20 mouse cellular contexts compared by ENCODE assay signal in the genomic region with DNA sequence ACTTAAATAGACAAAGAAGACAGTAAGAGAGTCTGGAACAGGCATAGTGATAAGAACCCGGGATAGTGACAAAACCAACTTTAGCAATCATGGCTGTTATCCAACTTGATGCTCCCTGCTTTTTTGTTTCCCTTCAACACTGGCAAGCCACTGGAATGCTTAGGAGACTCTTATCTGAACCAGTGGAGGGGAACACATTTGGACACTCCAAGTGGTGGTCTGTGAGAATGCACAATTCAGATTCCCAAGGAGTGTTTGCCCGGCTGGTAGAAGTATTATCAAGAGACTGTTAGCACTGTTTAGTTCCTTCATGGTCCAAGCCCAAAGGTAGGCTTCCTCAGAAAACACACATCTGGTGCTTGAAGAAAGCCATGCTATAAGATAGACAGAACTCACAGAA.
DNase-seq lines count a peak whose midpoint lies in the region; ATAC-seq and TF ChIP-seq lines count a peak whose summit lies in the region.
"Had no signal": no experiment of that assay in that cellular context is flagged by ENCODE, and none has a peak within 500 bp of the region (broad histone marks: within the 10 kb centered on the region; RNA-seq: fewer than 3 reads in every experiment).

No protein-coding gene starts in this region.

- no peaks in the 10 kb centered on the region for H3K36me3 ChIP-seq in hindbrain, embryonic 10.5 days
- no peaks in the 10 kb centered on the region for H3K36me3 ChIP-seq in hindbrain, embryonic 14.5 days (replicated peaks; ENCODE audit: control insufficient read depth, insufficient read depth)
- H3K36me3 ChIP-seq: embryonic facial prominence, embryonic 15.5 days; forebrain, embryonic 10.5 days; G1E; heart, embryonic 10.5 days; midbrain, embryonic 10.5 days; neural tube, embryonic 15.5 days had no signal

- 56% methylated on average over 2 of the region's 2 CpGs for WGBS in hindbrain, embryonic 10.5 days
- 35% methylated on average over 2 of the region's 2 CpGs for WGBS in hindbrain, embryonic 14.5 days

- H3K4me1 ChIP-seq in hindbrain, embryonic 10.5 days (replicated peaks): peaks cover 5% of the 10 kb centered on the region
- H3K4me1 ChIP-seq in hindbrain, embryonic 14.5 days (replicated peaks; ENCODE audit: control insufficient read depth, insufficient read depth, low read length): peaks cover 4% of the 10 kb centered on the region; the same call in 1 of the 2 replicates
- H3K4me1 ChIP-seq: embryonic facial prominence, embryonic 15.5 days; heart, embryonic 10.5 days; midbrain, embryonic 10.5 days; neural tube, embryonic 15.5 days had no signal

- no peak overlapping the region for H3K9ac ChIP-seq in hindbrain, embryonic 14.5 days
- H3K9ac ChIP-seq: embryonic facial prominence, embryonic 15.5 days; liver, postnatal 0 days; neural tube, embryonic 15.5 days had no signal

- ATAC-seq in hindbrain, embryonic 14.5 days (ENCODE audit: low FRiP score): no peak
- ATAC-seq in Patski: peak; percentile 99
- no peak for ATAC-seq in cerebellum, adult (ENCODE audit: insufficient number of reproducible peaks, low FRiP score, low TSS enrichment)
- ATAC-seq: liver, postnatal 0 days had no signal

- peak; percentile 9 for DNase-seq in hindbrain, embryonic 10.5 days (ENCODE audit: low spot score)
- no peak for DNase-seq in hindbrain, embryonic 14.5 days (ENCODE audit: low spot score)
- no peak for DNase-seq in layer of hippocampus, adult 2 months (ENCODE audit: low spot score in 2 of 2)
- no peak for DNase-seq in layer of hippocampus, postnatal 36 days
- no peak for DNase-seq in Patski (ENCODE audit: low read depth, low spot score)
- peak; percentile 60 for DNase-seq in retina, postnatal 1 day
- DNase-seq: adrenal gland, adult 8-10 months; cerebellum, adult 8-10 months; heart, postnatal 36 days; liver; liver, postnatal 0 days; lung, postnatal 36 days had no signal

- H3K4me3 ChIP-seq in hindbrain, embryonic 10.5 days: no peak overlapping the region
- H3K4me3 ChIP-seq in hindbrain, embryonic 14.5 days (replicated peaks; ENCODE audit: low read length): no peak overlapping the region
- H3K4me3 ChIP-seq in layer of hippocampus, adult 2 months: no peak overlapping the region
- H3K4me3 ChIP-seq: embryonic facial prominence, embryonic 15.5 days; forebrain, embryonic 10.5 days; heart, embryonic 10.5 days; midbrain, embryonic 10.5 days; myocyte; neural tube, embryonic 15.5 days had no signal

- in situ Hi-C loops in Patski (cut with MboI; ENCODE audit: low pct_unique_long_range_greater_than_20kb): no loop called here

- POLR2A ChIA-PET in Patski (lab: Charles Lee): no interaction called here

- TF ChIP-seq CTCF in layer of hippocampus, adult 2 months (conservative IDR thresholded peaks at IDR 0.05): peak; percentile 33
- TF ChIP-seq CTCF in Patski (IDR thresholded peaks at IDR 0.05): peak; percentile 49

- no peaks in the 10 kb centered on the region for H3K9me3 ChIP-seq in hindbrain, embryonic 10.5 days
- no peaks in the 10 kb centered on the region for H3K9me3 ChIP-seq in hindbrain, embryonic 14.5 days (ENCODE audit: control insufficient read depth, low read length)
- H3K9me3 ChIP-seq: embryonic facial prominence, embryonic 15.5 days; forebrain, embryonic 10.5 days; heart, embryonic 10.5 days; midbrain, embryonic 10.5 days; neural tube, embryonic 15.5 days had no signal

- H3K27me3 ChIP-seq in hindbrain, embryonic 10.5 days (ENCODE audit: insufficient read depth, poor library complexity, severe bottlenecking): no peaks in the 10 kb centered on the region
- no peaks in the 10 kb centered on the region for H3K27me3 ChIP-seq in hindbrain, embryonic 14.5 days (ENCODE audit: control insufficient read depth, insufficient read depth, low read length)
- no peaks in the 10 kb centered on the region for H3K27me3 ChIP-seq in Patski
- H3K27me3 ChIP-seq: embryonic facial prominence, embryonic 15.5 days; neural tube, embryonic 15.5 days had no signal

- H3K4me2 ChIP-seq in hindbrain, embryonic 14.5 days (replicated peaks): no peak overlapping the region
- H3K4me2 ChIP-seq: embryonic facial prominence, embryonic 15.5 days; neural tube, embryonic 15.5 days had no signal

- H3K27ac ChIP-seq in hindbrain, embryonic 10.5 days: no peak overlapping the region
- H3K27ac ChIP-seq in hindbrain, embryonic 14.5 days: no peak overlapping the region
- H3K27ac ChIP-seq in layer of hippocampus, adult 2 months: no peak overlapping the region
- H3K27ac ChIP-seq: embryonic facial prominence, embryonic 15.5 days; forebrain, embryonic 10.5 days; heart, embryonic 10.5 days; midbrain, embryonic 10.5 days; neural tube, embryonic 15.5 days had no signal

- CTCF ChIA-PET in Patski (lab: Charles Lee): interaction anchor here (2.3 kb wide), 1 partner anchor 11 kb away, joined by 6 read pairs; no protein-coding TSS in a partner anchor

Comparison
In these comparisons a context has a peak if more than half of its experiments do, and no peak if none do; other contexts are left out.
1. DNase-seq: peak in hindbrain, embryonic 10.5 days (single experiment) and retina, postnatal 1 day (single experiment); none in hindbrain, embryonic 14.5 days (single experiment), layer of hippocampus, adult 2 months (0 of 2), layer of hippocampus, postnatal 36 days (0 of 2) and Patski (single experiment).